Mouse (Mus musculus) embryo, embryonic 10 days (tissue): ENCODE results near the gene B230217C12Rik.
A peak's percentile ranks its signal among the peaks of the same experiment; 100 is the strongest.

Experiments used
- DNase-seq: peaks from one replicate; pipeline ENCODE4 v3.0.0-alpha.2; 2015; ENCODE audit warnings: low spot score

Gene B230217C12Rik

GRCm38 (mm10) chr11:97840539-97840954 is at the start of gene B230217C12Rik:
B230217C12Rik (plus strand) TSS chr11:97840780.
- DNase-seq = peak; percentile 85

DNA sequence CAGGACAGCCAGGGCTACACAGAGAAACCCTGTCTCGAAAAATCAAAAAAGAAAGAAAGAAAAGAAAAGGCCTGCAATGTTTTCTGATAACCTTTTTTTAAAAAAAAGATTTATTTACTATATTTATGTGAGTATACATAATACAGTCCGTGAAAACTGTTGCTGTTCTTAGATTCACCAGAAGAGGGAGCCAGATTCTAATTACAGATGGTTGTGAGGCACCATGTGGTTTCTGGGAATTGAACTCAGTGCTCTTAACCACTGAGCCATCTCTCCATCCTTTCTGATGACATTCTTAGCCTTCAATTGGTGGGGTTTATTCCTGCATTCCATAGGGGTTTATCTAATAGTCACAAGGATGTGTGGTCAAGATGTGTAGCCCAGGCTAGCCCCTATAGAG is 47.4 kb upstream of the B230217C12Rik start:
- peak; percentile 63 for DNase-seq

DNA sequence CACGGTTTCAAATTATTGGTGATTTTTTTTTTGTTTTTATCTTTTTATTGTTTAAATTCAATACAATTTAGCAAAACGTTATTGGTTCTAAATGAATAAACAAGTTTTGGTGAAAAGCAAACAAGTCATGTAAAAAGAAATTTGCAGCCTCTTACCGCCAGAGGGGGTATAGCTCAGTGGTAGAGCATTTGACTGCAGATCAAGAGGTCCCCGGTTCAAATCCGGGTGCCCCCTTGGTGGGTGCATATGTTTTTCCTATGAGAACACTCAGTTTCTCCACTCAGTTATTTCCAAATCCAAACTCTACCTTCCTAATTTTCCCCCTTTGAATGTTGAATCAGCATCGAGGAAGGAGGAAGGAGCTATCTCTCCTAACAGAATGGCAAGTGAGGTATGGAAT is 43.7 kb upstream of the B230217C12Rik start:
- peak; percentile 63 for DNase-seq

DNA sequence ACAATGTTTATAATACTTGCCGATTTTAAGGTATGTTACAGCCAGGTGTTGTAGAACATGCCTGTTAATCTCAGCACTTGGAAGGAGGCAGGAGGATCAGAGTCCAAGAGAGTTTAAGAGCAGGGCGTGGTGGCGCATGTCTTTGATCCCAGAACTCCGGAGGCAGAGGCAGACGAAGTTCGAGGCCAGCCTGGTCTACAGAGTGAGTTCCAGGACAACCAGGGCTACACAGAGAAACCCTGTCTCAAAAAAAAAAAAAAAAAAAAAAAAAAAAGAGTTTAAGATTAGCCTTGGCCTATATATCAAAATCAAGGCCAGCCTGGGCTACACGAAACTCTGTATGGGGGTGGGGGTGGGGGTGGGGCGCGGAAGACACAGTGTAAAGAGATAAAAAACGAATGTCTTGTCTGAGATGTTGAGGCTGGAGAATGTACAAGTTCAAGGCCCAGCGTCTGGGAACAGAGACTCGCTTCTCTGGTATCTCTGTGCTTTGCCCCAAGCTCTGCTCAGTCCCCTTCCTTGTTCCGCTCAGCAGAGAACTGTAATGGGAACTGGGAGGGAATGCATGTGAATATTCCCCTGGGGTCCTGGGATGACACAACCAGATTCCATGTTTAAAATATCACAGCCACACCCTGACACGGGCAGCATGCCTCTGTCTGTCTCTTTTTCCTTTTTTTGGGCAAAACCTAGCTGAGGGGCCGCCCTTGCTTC is 43.1 kb upstream of the B230217C12Rik start:
- DNase-seq = no peak

DNA sequence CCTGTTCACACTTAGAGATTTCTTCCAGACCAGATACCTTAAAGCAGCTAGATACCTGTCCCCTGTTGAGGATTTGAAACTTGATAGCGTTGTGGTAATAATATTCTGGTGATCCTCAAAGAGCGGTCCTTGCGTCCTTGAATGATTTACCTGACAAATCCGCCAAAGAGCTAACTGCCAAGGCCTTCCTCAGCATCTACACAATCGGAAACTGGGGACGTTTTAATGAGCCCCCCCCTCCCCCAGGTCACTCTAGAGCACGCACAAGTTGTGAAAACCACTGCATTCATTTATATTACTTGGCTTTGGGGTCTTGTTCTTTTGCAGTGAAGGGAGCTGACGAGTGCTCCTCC is 42.5 kb upstream of the B230217C12Rik start:
- DNase-seq = no peak

DNA sequence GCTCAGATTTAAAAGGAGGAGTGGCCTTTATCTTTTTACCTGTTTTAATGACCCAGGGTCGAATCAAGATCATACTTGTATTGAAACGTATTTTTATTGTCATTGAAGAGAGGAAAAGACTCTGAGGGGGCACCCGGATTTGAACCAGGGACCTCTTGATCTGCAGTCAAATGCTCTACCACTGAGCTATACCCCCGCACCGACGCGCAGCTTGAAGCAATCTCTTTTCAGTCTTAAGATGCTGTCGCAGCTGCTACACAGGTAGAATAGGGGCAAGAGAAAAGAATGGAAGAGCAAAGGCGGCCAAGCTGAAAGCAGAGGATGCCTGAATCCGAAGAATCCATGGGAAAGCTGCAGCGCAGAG is 41.8 kb upstream of the B230217C12Rik start, which contains the start of gene Lasp1:
Lasp1 (plus strand) TSS at position 219 of the 364 bp plus-strand sequence.
- DNase-seq = peak; percentile 92

- peak; percentile 83 for DNase-seq
Measured at GRCm38 (mm10) chr11:97799146-97799993, 41.2 kb upstream of the B230217C12Rik start.

DNA sequence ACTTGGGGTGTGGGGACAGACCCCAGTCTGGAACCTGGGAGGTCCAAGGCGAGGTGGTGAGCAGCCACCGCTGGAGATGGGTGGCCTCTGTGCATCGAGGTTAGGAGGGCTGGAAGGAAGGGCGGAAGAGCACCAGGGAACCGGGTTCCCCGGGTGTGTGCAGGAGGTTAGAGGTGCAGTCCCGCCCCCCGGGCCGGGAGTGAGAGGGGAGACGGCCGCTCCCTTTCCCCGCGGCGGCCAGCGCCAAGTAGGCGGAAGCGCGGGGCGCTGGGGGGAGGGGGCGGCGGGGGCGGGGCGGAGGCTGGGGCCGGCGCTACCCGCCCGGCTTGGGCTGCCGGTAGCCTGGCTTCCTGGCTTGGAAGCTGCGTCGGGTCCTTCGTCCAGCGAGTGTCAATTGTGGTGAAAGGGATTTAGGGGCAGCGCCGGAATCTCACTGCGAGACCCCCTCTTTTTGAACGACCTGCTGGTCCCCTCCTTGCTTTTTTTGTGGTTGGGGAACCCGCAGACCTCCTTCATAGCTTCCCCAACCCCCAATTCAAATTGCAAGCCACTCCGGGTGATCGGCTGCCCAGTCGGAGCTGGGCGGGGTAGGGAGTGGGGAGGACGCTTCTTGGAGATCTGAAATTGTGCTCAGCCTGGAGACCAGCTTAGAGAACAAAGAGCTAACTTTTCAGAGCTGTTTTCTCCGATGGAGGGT is 40.4 kb upstream of the B230217C12Rik start:
- DNase-seq = peak; percentile 74

- peak; percentile 44 for DNase-seq
Measured at GRCm38 (mm10) chr11:97800691-97801408, 39.7 kb upstream of the B230217C12Rik start.

DNA sequence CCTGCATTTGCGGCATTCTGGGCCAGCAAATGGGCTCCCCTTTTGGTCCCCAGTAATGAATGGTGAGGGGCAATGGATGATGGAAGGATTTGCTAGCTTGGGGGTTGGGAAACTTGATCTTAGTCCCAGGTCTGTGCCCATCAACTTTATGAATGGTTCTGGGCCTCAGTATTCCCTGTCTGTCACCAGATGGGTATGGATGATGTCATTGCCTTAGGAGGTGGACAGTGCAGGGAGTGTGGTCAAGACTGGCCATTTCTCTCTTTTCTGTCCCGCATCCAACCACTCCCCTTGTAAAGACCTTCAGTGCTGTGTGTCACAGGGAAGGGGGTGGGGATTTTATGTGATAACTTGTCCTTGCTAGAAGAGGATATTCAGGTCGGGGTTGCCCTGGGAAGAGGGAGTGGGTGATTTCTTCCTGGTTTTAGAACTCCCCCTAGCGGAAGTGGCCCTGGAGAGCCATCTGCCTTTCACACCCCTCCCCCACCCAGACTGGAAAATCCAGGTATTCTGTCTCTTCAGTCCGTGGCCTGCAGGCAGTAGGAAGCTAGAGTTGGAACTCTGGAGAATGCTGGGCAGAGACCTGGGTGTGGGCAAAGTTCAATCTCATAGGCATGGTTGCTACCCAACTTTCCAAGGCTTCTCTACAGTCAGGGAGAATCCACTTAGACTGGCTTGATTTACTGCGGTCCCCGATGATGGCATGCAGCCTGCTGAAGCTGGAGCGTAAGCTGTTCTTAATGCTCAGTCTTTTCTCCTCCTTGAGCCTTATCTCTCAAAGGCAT is 39.0 kb upstream of the B230217C12Rik start:
- DNase-seq = peak; percentile 68

DNA sequence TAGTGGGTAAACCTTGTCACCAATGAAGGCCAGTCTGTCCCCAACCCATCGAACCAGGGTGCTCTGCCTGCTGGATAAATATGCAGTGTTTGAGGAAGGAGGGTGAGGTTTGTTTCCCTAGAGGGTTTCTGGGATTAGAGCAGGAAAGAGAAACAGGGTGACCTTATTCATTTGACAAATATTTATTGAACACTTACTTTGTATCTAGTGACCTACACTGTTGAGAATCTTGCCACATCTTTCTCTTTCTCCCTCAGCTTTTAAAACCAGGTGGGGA is 38.4 kb upstream of the B230217C12Rik start:
- no peak for DNase-seq

- DNase-seq = no peak
Measured at GRCm38 (mm10) chr11:97802495-97802894, 38.1 kb upstream of the B230217C12Rik start.

DNA sequence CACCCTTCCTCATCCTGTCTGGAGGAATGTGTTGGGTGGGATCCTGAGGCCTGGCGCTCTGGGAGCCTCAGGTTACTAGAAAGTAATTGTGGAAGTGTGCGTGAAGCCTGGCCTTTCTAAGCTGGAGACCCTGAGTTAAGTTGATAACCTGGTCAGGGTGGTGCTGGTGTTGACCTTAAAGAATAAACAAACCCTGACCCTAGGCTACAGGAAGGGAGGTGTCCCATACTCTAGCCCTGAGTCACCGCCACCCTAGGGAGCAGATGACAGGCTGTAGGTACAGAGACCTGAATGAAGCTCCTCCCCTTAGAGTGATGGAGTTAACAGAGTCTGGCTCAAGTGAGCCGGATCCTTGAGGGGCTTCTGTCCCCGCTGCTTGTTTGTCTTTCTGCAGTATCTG is 36.7 kb upstream of the B230217C12Rik start:
- DNase-seq = no peak

DNA sequence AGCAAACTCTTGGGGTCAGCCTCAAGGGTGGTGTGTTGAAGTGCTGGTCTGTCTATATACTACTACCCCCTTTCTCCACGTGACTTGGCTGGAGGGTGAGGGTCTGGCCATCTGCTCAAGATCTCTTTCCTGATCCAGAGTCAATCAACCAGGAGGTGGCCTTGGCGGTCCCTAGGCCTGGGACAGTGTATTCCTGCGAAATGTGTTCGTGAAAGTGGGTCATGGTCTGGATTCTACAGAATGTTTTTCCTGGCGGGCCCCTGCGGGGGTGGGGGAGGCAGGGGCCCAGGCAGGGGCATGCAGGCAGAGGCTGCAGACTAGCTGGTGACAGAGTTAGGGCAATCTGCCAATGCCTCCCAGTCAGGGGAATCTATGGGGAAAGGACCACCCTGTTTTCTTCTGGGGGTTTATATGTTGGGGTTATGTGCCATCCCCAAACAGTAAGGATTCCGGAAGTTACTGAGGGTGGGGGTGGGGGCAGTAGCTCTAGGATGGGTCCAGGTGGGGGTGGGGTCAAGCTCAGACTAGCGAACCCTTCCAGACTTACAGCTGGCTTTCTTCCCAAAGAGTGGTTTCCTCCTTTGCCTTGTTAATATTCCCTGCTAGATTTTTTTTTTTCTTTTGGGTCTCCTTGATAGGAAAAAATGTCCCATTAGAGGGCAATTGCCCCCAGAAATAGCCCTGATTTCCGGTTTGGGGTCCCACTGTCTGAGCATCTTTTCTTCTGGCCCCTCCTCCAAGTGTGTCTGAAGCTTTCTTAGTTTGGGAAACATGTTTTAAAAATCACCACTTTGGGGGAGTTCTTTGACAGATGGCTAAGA is 35.5 kb upstream of the B230217C12Rik start:
- DNase-seq = no peak

DNA sequence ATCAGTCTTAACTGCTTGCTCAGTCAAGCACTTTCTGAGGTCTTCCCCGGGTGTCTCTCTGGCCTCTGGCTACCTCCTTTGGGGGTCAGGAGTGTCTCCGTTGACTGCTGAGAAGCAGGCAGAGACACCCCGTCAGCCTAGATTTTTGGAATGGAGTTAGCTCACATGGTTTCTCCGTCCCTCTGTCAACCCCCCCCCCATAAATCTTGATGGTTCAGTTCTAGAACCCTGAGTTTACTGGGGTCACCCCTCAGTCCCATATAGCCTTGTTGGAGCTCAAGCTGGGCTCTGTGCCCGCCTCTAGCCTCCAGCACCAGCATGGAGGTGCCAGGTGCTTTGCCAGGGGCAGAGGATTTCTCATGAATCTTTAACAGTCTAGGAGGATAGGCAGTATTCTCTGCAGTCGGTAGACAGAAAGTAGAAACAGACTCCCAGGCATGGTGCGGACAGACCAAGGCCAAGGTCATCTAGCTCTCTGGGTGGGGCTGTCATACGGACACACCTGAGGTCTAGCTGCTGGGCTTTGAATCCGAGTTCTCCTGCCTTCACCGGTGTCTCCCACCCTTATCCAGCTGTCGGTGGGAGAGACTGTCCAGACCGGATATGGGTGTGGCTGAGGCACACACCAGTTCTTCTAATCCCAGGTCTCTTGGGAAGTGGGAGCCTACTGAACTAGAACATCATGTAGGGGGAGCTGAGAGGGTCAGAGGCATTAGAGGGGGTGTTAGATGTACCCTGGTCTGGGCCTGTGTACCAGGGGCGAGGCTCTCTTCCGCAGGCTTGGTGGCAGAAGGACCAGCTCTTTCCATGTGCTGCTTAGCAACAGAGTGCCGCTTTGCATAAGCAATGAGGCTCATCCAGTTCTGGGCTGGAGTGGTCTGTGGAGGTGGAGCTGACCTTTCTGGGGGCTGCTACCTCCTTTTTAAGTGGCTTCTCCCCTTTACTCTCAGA is 34.6 kb upstream of the B230217C12Rik start:
- DNase-seq = peak; percentile 57

DNA sequence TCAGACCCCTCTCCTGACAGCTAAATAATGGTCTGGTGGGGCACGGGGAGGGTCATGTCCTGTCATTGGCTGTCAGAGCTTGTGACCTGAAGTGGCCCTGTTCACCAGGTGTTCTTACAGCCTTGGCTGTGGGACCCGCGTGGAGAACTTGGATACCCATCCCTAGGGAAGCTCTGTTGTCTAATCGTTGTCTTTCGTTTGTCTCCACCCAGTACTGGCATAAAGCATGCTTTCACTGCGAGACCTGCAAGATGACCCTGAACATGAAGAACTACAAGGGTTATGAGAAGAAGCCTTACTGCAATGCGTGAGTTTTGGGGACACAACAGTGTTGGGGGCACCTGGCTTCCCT is 34.0 kb upstream of the B230217C12Rik start:
- no peak for DNase-seq

DNA sequence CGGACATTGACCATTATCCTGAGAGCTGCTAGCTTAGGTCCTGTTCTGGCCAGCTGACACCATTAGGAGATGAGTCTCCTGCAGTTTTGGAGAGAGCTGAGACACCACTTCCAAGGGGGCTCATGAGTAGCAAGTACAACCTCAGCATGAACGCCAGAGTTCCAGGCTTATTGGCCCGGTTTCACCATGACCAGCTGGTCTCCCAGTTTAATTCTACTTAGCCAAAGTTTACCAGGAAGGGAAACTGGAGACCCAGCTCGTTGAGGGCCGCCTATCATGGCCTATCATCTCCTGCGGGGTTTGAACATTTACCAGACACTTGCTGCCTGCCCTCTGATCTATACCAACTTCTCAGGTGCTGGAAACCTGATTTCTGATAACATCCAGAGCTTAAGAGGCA is 33.0 kb upstream of the B230217C12Rik start:
- DNase-seq = no peak

GRCm38 (mm10) chr11:97808093-97808492 is 32.5 kb upstream of the B230217C12Rik start:
- peak; percentile 68 for DNase-seq

DNA sequence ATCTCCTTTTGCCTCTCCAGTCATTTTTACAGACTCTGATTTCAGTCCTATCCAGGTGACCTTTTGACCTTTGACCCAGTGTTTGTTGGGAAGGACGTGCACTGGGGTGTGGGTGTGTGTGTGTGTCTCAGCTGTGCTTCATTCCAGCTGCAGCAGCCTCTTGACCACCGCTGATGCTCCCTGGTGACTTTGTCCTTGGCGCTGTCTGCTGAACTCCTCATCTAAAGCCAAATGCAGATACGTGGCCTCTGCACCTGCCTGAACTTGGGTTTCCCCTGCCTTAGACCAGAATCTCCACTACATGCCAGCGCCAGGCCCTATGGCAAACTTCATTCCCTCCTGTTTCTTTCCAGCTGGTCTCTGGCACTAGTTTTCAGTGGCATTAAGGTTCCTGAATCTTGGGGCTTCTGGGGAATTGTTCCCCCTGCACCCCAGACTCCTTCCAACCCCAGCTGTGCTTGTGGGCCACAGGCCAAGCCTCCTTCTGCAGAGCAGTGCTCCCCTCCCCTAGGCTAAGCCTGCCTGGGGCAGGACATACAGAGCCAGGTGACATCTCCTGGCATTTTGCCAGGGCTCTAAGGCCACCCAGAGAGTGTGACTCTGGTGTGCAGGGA is 31.9 kb upstream of the B230217C12Rik start:
- peak; percentile 70 for DNase-seq
